Mouse (Mus musculus) urinary bladder, postnatal 4 days (tissue): ENCODE measurements at regions not wholly inside any gene's neighbourhood (a gene's known extent, or its start where the extent isn't known, plus 50 kb on each side); places are given as distances from the start of the nearest gene placed in this dataset.

ENCODE experiments used
- DNase-seq, 2 experiments: peaks; one replicate each; pipeline ENCODE4 v3.0.0; 2021 to 2022; ENCODE audit warnings: low spot score in 2 of 2

- DNase-seq, result no peak
These were observed 198.1 kb upstream of the Tle4 start for GRCm38 (mm10) chr19:14795910-14796309.

- no peak for DNase-seq
These were observed 192.1 kb upstream of the Tle4 start for GRCm38 (mm10) chr19:14789992-14790391.

GRCm38 (mm10) chr19:14788630-14789029 is 190.8 kb upstream of the Tle4 start:
- no peak for DNase-seq

GRCm38 (mm10) chr19:14786868-14787267 is 189.0 kb upstream of the Tle4 start:
- DNase-seq, result no peak

- DNase-seq, result no peak
These were observed 187.8 kb upstream of the Tle4 start for GRCm38 (mm10) chr19:14785661-14786060.

GRCm38 (mm10) chr19:14777709-14778108 is 179.9 kb upstream of the Tle4 start:
- DNase-seq, result no peak

- no peak for DNase-seq
These were observed 179.3 kb upstream of the Tle4 start for GRCm38 (mm10) chr19:14777198-14777597.

- no peak for DNase-seq
These were observed 178.9 kb upstream of the Tle4 start for GRCm38 (mm10) chr19:14776791-14777190.

GRCm38 (mm10) chr19:14772794-14773193 is 174.9 kb upstream of the Tle4 start:
- DNase-seq, result no peak

- DNase-seq, result no peak
These were observed 154.8 kb upstream of the Tle4 start for GRCm38 (mm10) chr19:14752646-14753045.

- DNase-seq, result no peak
These were observed 144.5 kb upstream of the Tle4 start for GRCm38 (mm10) chr19:14742361-14742760.

GRCm38 (mm10) chr19:14740936-14741335 is 143.1 kb upstream of the Tle4 start:
- DNase-seq, result no peak

GRCm38 (mm10) chr19:14740139-14740538 is 142.3 kb upstream of the Tle4 start:
- DNase-seq, result no peak

- no peak for DNase-seq
These were observed 138.7 kb upstream of the Tle4 start for GRCm38 (mm10) chr19:14736514-14736913.

GRCm38 (mm10) chr19:14725329-14725728 is 127.5 kb upstream of the Tle4 start:
- DNase-seq, result no peak

GRCm38 (mm10) chr19:14724637-14725036 is 126.8 kb upstream of the Tle4 start:
- no peak for DNase-seq

- DNase-seq, result no peak
These were observed 107.9 kb upstream of the Tle4 start for GRCm38 (mm10) chr19:14705791-14706190.

GRCm38 (mm10) chr19:14701116-14701515 is 103.3 kb upstream of the Tle4 start:
- DNase-seq, result no peak

GRCm38 (mm10) chr19:14695369-14695768 is 97.5 kb upstream of the Tle4 start:
- no peak for DNase-seq

GRCm38 (mm10) chr19:14692183-14692582 is 94.3 kb upstream of the Tle4 start:
- DNase-seq, result no peak

GRCm38 (mm10) chr19:14685628-14686027 is 87.8 kb upstream of the Tle4 start:
- DNase-seq, result no peak

- DNase-seq, result no peak
These were observed 86.8 kb upstream of the Tle4 start for GRCm38 (mm10) chr19:14684669-14685068.

GRCm38 (mm10) chr19:14681306-14681705 is 83.5 kb upstream of the Tle4 start:
- DNase-seq, result no peak

GRCm38 (mm10) chr19:14679776-14680175 is 81.9 kb upstream of the Tle4 start:
- no peak for DNase-seq

GRCm38 (mm10) chr19:14678584-14678983 is 80.7 kb upstream of the Tle4 start:
- no peak for DNase-seq
